Mouse (Mus musculus) MEL (cell line): ENCODE data around the gene Fndc7.

Experiments
- CTCF ChIP-seq, 3 experiments: IDR thresholded peaks in 2 of 3; conservative IDR thresholded peaks in 1 of 3; 2 replicates each; pipeline ENCODE4 v1.5.1; 2011 to 2012; ENCODE audit warnings: low read length in 3 of 3, low read depth in 2 of 3, mild to moderate bottlenecking in 2 of 3, improper control_type of control experiment in 1 of 3, inconsistent platforms in 1 of 3, mixed read lengths in 1 of 3, moderate library complexity in 1 of 3; ENCODE audit not compliant: control insufficient read depth in 1 of 3, insufficient read depth in 1 of 3, poor library complexity in 1 of 3, severe bottlenecking in 1 of 3
- EP300 ChIP-seq, 2 experiments: IDR thresholded peaks; 2 replicates each; pipeline ENCODE4 v1.6.1; 2011; ENCODE audit warnings: improper control_type of control experiment in 2 of 2, low read length in 2 of 2, low read depth in 1 of 2, mild to moderate bottlenecking in 1 of 2
- GABPA ChIP-seq: IDR thresholded peaks from 2 replicates; pipeline ENCODE4 v1.6.1; 2012; ENCODE audit warnings: low read depth, mild to moderate bottlenecking, inconsistent platforms, low read length, improper control_type of control experiment, moderate library complexity
- MAFK ChIP-seq: IDR thresholded peaks from 2 replicates; pipeline ENCODE4 v1.6.1; 2011; ENCODE audit warnings: low read depth, mild to moderate bottlenecking, low read length, improper control_type of control experiment, borderline replicate concordance
- NRF1 ChIP-seq: IDR thresholded peaks from 2 replicates; pipeline ENCODE4 v1.6.1; 2014; ENCODE audit warnings: low read depth, mild to moderate bottlenecking, inconsistent platforms, low read length, improper control_type of control experiment, moderate library complexity; ENCODE audit not compliant: poor library complexity, insufficient read depth, severe bottlenecking
- POLR2A ChIP-seq, 2 experiments: IDR thresholded peaks; 2 replicates each; pipeline ENCODE4 v1.6.1; 2011 to 2012; ENCODE audit warnings: low read length in 2 of 2, mild to moderate bottlenecking in 2 of 2, control low read depth in 1 of 2, improper control_type of control experiment in 1 of 2, low read depth in 1 of 2, moderate library complexity in 1 of 2; ENCODE audit not compliant: control insufficient read depth in 1 of 2, insufficient read depth in 1 of 2, poor library complexity in 1 of 2
- POLR2AphosphoS2 ChIP-seq: IDR thresholded peaks from 2 replicates; pipeline ENCODE4 v1.6.1; 2011; ENCODE audit warnings: low read length, improper control_type of control experiment
- TBP ChIP-seq: IDR thresholded peaks from 2 replicates; pipeline ENCODE4 v1.8.0; 2011; ENCODE audit warnings: low read depth, low read length, improper control_type of control experiment
- ZC3H11A ChIP-seq: IDR thresholded peaks from 2 replicates; pipeline ENCODE4 v1.6.1; 2012; ENCODE audit warnings: low read depth, mild to moderate bottlenecking, inconsistent platforms, low read length, improper control_type of control experiment

GRCm38 (mm10) chr3:108851554-108851953, 38.3 kb downstream of the Fndc7 start:
- TF ChIP-seq CTCF (IDR thresholded peaks at IDR 0.05 in 2 of 3, conservative IDR thresholded peaks at IDR 0.05 in 1 of 3; ENCODE audit: control insufficient read depth in 1 of 3, insufficient read depth in 1 of 3, low read depth in 2 of 3, low read length in 3 of 3, poor library complexity in 1 of 3, severe bottlenecking in 1 of 3): no peak; a peak in 1 of 6 replicates
- TF ChIP-seq ZC3H11A: no peak
- no peak for TF ChIP-seq EP300 (IDR thresholded peaks at IDR 0.05; ENCODE audit: low read depth in 1 of 2, low read length in 2 of 2)
- TF ChIP-seq POLR2AphosphoS2: no peak
- TF ChIP-seq TBP: no peak
- TF ChIP-seq NRF1: no peak
- TF ChIP-seq POLR2A (IDR thresholded peaks at IDR 0.05; ENCODE audit: control insufficient read depth in 1 of 2, insufficient read depth in 1 of 2, low read depth in 1 of 2, low read length in 2 of 2, poor library complexity in 1 of 2): no peak
- TF ChIP-seq MAFK: no peak
- no peak for TF ChIP-seq GABPA
